Mouse (Mus musculus) forebrain, embryonic 11.5 days (tissue): ENCODE data around the gene Adprhl2. TPM values are rescaled to one million over a fixed set of nuclear protein-coding genes. Genes with fewer than 3 reads are reported as not detected.

Source experiments
- ATAC-seq: fragments of 200-750 bp; cut with Nextera tagmentation; replicated peaks from 2 replicates; pipeline ENCODE4 v1.8.0; 2017; ENCODE audit warnings: moderate TSS enrichment; ENCODE audit not compliant: low FRiP score
- DNase-seq: peaks from one replicate; pipeline ENCODE4 v3.0.0-alpha.2; 2017; ENCODE audit warnings: low spot score
- H3K27ac ChIP-seq: fragments of 300-500 bp; sonication (generic); 2 replicates; pipeline ENCODE4 v1.5.1; 2014; ENCODE audit warnings: low read depth, low read length
- H3K27me3 ChIP-seq: fragments of 300-500 bp; sonication (generic); 2 replicates; pipeline ENCODE4 v1.6.1; 2014; ENCODE audit warnings: mild to moderate bottlenecking, low read length, mixed read lengths; ENCODE audit not compliant: control insufficient read depth, insufficient read depth
- H3K36me3 ChIP-seq: fragments of 300-500 bp; sonication (generic); 2 replicates; pipeline ENCODE4 v1.6.1; 2014; ENCODE audit warnings: mild to moderate bottlenecking, low read length, moderate library complexity, mixed read lengths; ENCODE audit not compliant: control insufficient read depth, insufficient read depth
- H3K4me1 ChIP-seq: fragments of 300-500 bp; sonication (generic); replicated peaks from 2 replicates; pipeline ENCODE4 v1.6.1; 2014; ENCODE audit warnings: low read length, mixed read lengths; ENCODE audit not compliant: control insufficient read depth, insufficient read depth
- H3K4me2 ChIP-seq: fragments of 300-500 bp; sonication (generic); 2 replicates; pipeline ENCODE4 v1.6.1; 2014; ENCODE audit warnings: low read depth, mild to moderate bottlenecking, low read length, moderate library complexity, mixed read lengths; ENCODE audit not compliant: severe bottlenecking
- H3K4me3 ChIP-seq: fragments of 300-500 bp; sonication (generic); 2 replicates; pipeline ENCODE4 v1.5.1; 2014; ENCODE audit warnings: low read depth, low read length
- H3K9ac ChIP-seq: fragments of 300-500 bp; sonication (generic); 2 replicates; pipeline ENCODE4 v1.6.1; 2014; ENCODE audit warnings: low read length
- H3K9me3 ChIP-seq: fragments of 300-500 bp; sonication (generic); 2 replicates; pipeline ENCODE4 v1.6.1; 2016; ENCODE audit warnings: low read length, mixed read lengths; ENCODE audit not compliant: control insufficient read depth
- WGBS: fragments of 180-500 bp; shearing (Covaris S2); extraction: QIAGEN DNeasy Blood & Tissue Kit; methylation state at CpG from one replicate; pipeline ENCODE4 v1.1.7; 2014; 5-methylcytosine and 5-hydroxymethylcytosine counted together
- polyA plus RNA-seq: library from polyadenylated mRNA; unstranded; fragments of >200 nt; fragmentation: Nextera tagmentation; extraction: Ambion mirVana; gene quantifications from 2 replicates; pipeline ENCODE4 v1.2.1, GENCODE M21; 2014

Adprhl2 gene
- polyA plus RNA-seq, 1 experiment from 2014 or later = 66.5 TPM

DNA sequence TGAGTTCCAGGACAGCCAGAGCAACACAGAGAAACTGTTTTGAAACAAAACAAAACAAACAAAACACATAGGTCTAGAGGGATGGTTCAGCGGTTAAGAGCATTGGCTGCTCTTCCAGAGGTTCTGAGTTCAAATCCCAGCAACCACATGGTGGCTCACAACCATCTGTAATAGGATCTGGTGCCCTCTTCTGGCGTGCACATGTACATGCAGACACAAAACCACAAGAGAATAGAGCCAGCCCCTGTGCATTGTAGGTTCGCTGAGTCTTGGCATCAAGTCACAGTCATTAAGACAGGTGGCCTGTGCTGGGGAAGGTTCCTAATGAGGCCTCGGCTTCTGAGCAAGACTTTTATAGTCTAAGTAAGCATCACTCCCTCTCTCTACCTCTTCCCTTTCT, 17.6 kb downstream of the Adprhl2 start:
- Histone ChIP-seq H3K36me3 (no peaks in the 10 kb centered on the region), H3K4me1 (peaks cover 9% of the 10 kb centered on the region; the same call in 1 of the 2 replicates), H3K4me2 (no peak overlapping the region), H3K27ac (no peak overlapping the region), H3K9ac (no peak overlapping the region), H3K4me3 (no peak overlapping the region), H3K9me3 (no peaks in the 10 kb centered on the region), H3K27me3 (peaks cover 36% of the 10 kb centered on the region)
- 65% methylated on average over 4 of the region's 4 CpGs for WGBS
- no peak for DNase-seq
- no peak for ATAC-seq

GRCm38 (mm10) chr4:126301584-126302309, 19.8 kb downstream of the Adprhl2 start:
- Histone ChIP-seq H3K9ac (0 out of 2 replicates have a peak overlapping the region, but pooled peaks have one; percentile 27), H3K27ac (no peak overlapping the region), H3K27me3 (peaks cover 51% of the 10 kb centered on the region), H3K4me2 (peak overlapping the region; percentile 46), H3K9me3 (no peaks in the 10 kb centered on the region), H3K4me1 (peaks cover 14% of the 10 kb centered on the region; the same call in 1 of the 2 replicates), H3K36me3 (no peaks in the 10 kb centered on the region), H3K4me3 (peak overlapping the region; percentile 14)
- WGBS = 2% methylated on average over 27 of the region's 27 CpGs
- ATAC-seq (no peak; the same call in 1 of the 2 replicates), DNase-seq (peak; percentile 52)

- no peak for ATAC-seq
- Histone ChIP-seq H3K4me2 (peak overlapping the region; percentile 46), H3K9ac (0 out of 2 replicates have a peak overlapping the region, but pooled peaks have one; percentile 27), H3K4me3 (peak overlapping the region; percentile 14), H3K27me3 (peaks cover 57% of the 10 kb centered on the region), H3K9me3 (no peaks in the 10 kb centered on the region), H3K27ac (no peak overlapping the region), H3K36me3 (no peaks in the 10 kb centered on the region), H3K4me1 (peaks cover 18% of the 10 kb centered on the region; the same call in 1 of the 2 replicates)
- 1% methylated on average over 47 of the region's 50 CpGs for WGBS
- peak; percentile 71 for DNase-seq
Observed at GRCm38 (mm10) chr4:126300916-126301583, 20.5 kb downstream of the Adprhl2 start.

DNA sequence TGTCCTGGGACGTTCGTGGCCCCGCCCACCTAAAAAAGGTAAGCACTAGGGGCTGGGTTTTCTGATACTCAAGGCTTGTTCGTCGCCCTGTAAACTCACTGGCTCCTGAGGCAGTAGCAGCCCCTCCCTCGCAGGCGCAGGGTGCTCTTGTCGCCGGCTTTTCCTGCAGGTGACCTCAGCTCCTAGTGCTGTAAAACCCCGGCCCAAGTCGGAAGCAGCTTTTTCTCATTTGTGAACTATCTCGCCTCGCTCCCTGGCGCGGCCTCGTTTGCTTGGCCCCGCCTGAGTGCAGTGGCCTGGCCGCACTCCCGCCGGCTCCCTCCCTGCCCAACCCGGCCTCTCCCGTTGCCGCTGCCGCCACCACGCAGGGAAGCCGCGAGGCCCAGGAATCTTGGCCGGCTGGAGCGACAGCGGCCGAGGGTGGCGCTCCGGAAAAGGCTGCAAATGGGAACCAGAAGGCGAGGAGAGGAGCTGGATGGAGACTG, 24.8 kb downstream of the Adprhl2 start:
- H3K9me3 ChIP-seq = no peaks in the 10 kb centered on the region
- no peak overlapping the region for H3K27ac ChIP-seq
- H3K4me1 ChIP-seq = peaks cover 18% of the 10 kb centered on the region; the same call in 1 of the 2 replicates
- H3K4me3 ChIP-seq = peak overlapping the region; percentile 19
- H3K4me2 ChIP-seq = peak overlapping the region; percentile 66
- H3K36me3 ChIP-seq = no peaks in the 10 kb centered on the region
- H3K9ac ChIP-seq = peak overlapping the region; percentile 55
- DNase-seq = peak; percentile 75
- ATAC-seq = no peak
- peaks cover 46% of the 10 kb centered on the region for H3K27me3 ChIP-seq
- under 1% methylated on average over 34 of the region's 34 CpGs for WGBS

DNA sequence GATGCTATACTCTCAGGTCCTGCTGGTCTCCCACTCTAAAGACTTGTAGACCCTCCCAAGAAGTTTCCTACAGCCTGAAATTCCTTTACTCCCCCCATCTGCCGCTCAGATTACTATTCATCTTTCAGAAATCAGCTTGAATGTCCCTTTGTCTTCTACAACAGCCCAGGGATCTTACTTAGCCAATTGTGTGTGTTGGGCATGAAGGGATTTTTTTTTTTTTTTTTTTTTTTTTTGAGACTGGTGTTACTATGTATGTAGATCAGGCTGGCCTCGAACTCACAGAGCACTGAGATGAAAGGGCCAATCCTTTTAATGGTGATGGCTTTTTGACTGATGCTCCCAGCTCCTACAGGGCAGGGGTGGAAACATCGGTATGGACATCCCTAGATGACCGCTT, 25.6 kb downstream of the Adprhl2 start:
- WGBS = 42% methylated on average over 4 of the region's 4 CpGs
- Histone ChIP-seq H3K9ac (no peak overlapping the region), H3K4me2 (no peak overlapping the region), H3K4me1 (peaks cover 13% of the 10 kb centered on the region; the same call in 1 of the 2 replicates), H3K4me3 (no peak overlapping the region), H3K27ac (no peak overlapping the region), H3K9me3 (no peaks in the 10 kb centered on the region), H3K36me3 (no peaks in the 10 kb centered on the region), H3K27me3 (peaks cover 39% of the 10 kb centered on the region)
- no peak for ATAC-seq
- DNase-seq = no peak

DNA sequence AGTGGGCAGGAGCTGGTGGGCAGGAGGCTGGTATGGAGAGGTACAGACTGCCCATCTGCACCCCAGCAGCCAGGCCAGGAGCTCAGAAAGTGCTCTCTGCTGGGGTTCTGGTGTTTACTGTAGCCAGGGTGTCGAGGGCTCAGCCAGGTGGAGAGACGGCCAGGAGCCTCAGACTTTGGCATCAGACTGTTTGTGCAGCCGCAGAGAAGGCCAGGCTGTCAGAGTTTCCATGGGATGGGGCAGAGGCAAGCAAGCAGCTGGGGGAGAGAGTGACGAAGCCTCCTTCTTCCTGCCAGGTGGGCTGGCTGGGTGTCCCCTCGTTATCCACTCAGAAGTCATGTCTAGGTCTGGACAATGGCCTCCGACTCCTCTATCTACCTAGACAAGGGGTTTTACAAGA, 26.4 kb downstream of the Adprhl2 start:
- no peaks in the 10 kb centered on the region for H3K36me3 ChIP-seq
- H3K4me1 ChIP-seq = peaks cover 9% of the 10 kb centered on the region; the same call in 1 of the 2 replicates
- WGBS = 69% methylated on average over 6 of the region's 6 CpGs
- no peak overlapping the region for H3K27ac ChIP-seq
- no peak overlapping the region for H3K9ac ChIP-seq
- ATAC-seq (no peak), DNase-seq (no peak)
- no peak overlapping the region for H3K4me2 ChIP-seq
- no peak overlapping the region for H3K4me3 ChIP-seq
- H3K9me3 ChIP-seq = no peaks in the 10 kb centered on the region
- H3K27me3 ChIP-seq = peaks cover 32% of the 10 kb centered on the region

DNA sequence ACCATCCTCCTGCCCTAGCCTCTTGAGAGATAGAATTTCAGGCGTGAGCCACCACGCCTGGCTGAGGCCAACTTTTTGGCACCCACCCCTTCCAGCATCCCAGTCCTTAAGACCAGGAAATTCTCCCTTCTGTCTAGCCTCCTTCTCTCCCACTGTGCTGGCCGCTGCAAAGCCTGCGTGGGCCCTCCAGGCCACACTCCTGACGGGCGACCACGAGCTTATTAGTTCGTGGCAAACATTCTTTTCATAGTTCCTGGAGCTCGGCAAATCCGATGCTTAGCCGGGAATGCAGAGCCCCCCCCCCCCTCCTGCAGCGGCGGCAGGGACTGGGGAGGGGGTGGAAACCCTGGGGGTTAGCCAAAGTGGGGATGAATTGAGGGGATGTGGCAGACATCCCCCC, 30.3 kb downstream of the Adprhl2 start:
- no peaks in the 10 kb centered on the region for H3K9me3 ChIP-seq
- no peak overlapping the region for H3K4me2 ChIP-seq
- H3K27me3 ChIP-seq = peaks cover 31% of the 10 kb centered on the region
- no peaks in the 10 kb centered on the region for H3K36me3 ChIP-seq
- no peak overlapping the region for H3K27ac ChIP-seq
- DNase-seq = no peak
- 19% methylated on average over 13 of the region's 13 CpGs for WGBS
- H3K4me3 ChIP-seq = no peak overlapping the region
- no peak overlapping the region for H3K9ac ChIP-seq
- peaks cover 3% of the 10 kb centered on the region; the same call in 1 of the 2 replicates for H3K4me1 ChIP-seq
- no peak for ATAC-seq

DNA sequence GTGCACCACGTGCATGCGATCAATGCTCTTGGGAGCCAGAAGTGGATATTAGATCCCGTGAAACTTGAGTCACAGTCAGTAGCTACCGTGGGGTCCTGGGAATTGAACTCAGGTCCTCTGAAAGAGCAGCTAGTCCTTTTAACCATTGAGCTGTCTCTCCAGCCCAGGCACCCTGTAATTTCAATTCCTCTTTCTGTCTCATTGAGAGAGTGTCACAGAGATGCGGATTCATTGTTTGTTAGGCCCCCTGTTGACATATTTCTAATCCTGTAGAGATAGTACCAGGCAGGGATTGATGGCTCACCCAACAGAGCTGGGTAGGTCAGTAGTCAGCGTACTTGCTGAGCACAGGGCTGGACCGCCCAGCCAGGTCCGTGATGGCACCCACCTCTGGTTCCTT, 31.2 kb downstream of the Adprhl2 start:
- no peaks in the 10 kb centered on the region for H3K36me3 ChIP-seq
- DNase-seq (no peak), ATAC-seq (no peak)
- H3K4me2 ChIP-seq = no peak overlapping the region
- H3K4me3 ChIP-seq = no peak overlapping the region
- no peaks in the 10 kb centered on the region for H3K9me3 ChIP-seq
- no peak overlapping the region for H3K9ac ChIP-seq
- peaks cover 33% of the 10 kb centered on the region for H3K27me3 ChIP-seq
- H3K27ac ChIP-seq = no peak overlapping the region
- WGBS = 85% methylated on average over 8 of the region's 8 CpGs
- 0 out of 2 replicates have a peak, but pooled peaks cover 3% of the 10 kb centered on the region for H3K4me1 ChIP-seq
